Mouse (Mus musculus): ENCODE measurements around the gene Cubn.
A peak's percentile ranks its signal among the peaks of the same experiment; 100 is the strongest.

The Cubn gene

GRCm38 (mm10) chr2:13342325-13342926, 149.2 kb downstream of the Cubn start:
- DNase-seq: no peak

DNA sequence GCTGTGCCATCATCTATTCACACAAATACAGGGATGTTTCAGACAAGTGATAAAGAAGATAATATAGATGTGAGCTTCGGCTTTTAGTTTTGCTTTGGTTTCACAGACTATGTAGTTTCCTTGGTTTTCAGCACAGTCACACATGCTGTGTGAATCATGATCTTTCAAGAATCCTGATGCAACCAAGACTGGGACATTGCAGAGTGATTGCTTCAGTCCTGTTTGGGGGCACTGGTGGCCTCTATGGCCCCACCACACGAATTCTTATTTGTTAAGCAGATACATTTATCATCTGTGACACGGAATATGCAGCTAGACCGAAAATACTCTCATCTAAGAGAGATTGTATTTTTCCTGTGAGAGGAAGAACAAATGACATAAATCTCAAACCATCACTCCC, 156.2 kb downstream of the Cubn start:
- DNase-seq: no peak

- no peak for DNase-seq
These were observed 161.7 kb downstream of the Cubn start for GRCm38 (mm10) chr2:13329754-13330417.

GRCm38 (mm10) chr2:13303376-13303775, 188.2 kb downstream of the Cubn start:
- no peak for DNase-seq

DNA sequence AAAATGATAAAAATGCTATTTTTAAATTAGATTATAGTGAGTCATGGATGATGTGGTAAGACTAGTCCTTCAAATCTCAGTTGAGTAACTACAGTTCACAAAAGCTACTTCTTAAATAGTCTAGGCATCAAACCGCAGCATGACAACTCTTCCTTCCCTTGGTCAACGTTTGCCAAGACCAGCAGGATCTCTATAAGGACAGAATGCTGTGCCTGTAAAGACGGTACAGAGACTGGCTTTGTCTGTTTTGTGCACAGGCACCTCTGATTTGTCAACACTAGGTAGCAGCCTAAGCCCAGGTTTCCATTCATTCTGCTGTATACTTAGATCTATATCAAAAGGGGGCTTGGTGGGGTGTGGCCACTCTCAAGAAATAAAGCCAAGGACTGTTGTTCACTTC, 192.6 kb downstream of the Cubn start:
- no peak for DNase-seq

GRCm38 (mm10) chr2:13297733-13298132, 193.9 kb downstream of the Cubn start:
- DNase-seq: no peak

DNA sequence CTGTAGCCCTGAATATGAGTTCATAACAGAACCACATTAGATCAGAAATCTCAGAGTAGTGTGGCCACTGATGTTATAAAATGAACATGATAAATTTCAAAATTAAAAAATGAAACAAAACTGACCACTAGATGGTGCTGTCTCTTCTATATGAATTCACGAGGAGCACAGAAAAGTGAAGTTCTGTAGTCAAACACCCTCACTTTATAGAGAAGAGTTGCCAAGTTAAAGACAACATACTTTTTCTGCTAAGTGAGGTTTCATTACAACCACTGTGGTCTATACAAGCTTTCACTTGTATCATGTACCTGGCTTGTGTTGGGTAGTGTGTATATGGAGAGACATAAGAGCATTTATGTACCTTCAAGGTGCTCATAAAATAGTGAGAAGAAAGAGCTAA, 201.0 kb downstream of the Cubn start:
- no peak for DNase-seq

GRCm38 (mm10) chr2:13290070-13290469, 201.5 kb downstream of the Cubn start:
- no peak for DNase-seq

GRCm38 (mm10) chr2:13278114-13278862, 213.3 kb downstream of the Cubn start:
- DNase-seq: no peak

DNA sequence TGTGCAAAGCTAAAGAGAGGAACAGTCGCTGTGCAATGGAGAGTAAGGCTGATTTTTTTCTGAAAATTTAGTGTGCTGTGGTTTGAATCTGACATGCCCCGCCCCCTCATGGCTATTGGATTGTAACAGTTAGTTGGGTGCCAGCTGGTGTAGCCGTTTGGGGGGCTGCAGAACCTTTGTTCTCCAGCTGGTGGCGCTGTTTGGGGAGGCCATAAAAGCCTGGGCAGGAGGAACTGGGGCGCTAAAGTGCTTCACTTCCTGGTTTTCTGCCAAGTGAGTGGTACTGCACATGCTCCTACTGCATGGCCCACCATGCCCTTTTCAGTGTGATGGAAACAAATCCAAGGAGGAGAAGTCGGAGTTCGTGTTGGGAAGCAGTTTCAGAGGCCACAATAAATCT, 215.7 kb downstream of the Cubn start:
- DNase-seq: no peak

- DNase-seq: peak; percentile 89 to 96
These were observed 220.3 kb downstream of the Cubn start, which contains the start of gene Rsu1 for GRCm38 (mm10) chr2:13271165-13271957. Rsu1 (minus strand) TSS chr2:13271415.

DNA sequence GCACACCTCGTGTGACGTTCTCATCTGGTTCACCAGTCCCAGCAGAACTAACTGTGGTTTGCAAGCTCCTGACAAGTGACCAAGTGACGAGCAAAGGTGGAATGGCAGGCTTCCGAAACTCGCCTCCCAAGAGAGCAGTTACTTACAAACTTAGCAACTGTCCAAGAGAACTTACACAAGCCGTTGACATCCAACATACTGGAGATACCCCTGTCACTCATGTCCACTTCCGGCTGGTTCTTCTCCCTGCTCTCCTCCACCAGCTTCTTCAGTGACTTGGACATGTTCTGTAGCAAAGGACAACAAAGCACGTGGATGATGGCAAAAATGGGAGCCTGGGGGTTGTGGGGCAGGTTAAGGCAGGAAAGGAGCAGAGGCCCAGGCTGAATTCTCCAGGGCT, 220.9 kb downstream of the Cubn start:
- DNase-seq: no peak

DNA sequence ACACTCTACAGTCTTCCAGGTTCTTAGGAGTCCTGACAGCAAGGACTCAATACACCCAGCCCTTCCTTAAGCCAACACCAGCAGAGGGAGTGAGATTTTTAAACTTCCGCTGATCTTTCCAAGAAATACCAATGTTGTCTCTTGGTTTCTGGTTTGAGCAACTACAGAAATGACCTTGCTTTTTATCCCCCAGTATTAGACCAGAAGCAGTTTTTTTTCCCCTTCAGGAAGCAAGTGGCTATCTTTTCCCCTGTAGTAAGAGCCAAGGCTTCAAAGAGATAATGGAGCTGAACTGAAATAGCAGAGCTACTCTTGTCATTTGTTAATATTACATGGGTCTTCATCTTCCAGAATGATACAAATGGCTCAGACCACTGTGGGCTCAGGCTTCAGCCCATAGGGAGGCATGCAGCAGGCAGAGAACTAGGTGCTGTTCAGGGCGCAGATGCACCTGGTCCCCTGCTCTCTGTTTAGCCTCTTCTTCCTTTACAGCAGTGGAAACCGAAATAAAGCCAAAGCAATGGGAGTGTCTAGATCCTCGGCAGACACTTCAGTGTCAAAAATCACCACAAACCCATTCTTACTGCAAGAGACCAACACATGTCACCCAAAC, 222.8 kb downstream of the Cubn start:
- DNase-seq: no peak

- DNase-seq: no peak
These were observed 226.7 kb downstream of the Cubn start for GRCm38 (mm10) chr2:13264875-13265274.

GRCm38 (mm10) chr2:13263150-13263549, 228.5 kb downstream of the Cubn start:
- no peak for DNase-seq

DNA sequence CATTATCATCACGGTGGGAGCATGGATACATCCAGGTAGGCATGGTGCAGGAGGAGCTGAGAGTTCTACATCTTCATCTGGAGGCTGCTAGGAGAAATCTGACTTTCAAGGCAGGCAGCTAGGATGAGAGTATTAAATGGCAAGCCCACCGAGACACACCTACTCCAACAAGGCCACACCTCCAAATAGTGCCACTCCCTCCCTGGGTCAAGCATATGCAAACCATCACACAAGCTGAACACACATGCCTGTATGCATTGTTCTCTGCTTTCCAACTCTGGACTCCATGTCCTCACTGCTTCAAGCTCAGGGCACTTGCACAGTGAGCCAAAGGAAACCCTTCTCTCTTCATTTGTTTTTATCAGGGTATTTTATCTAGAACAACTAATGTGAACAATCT, 233.0 kb downstream of the Cubn start:
- DNase-seq: no peak

- no peak for DNase-seq
These were observed 250.9 kb downstream of the Cubn start for GRCm38 (mm10) chr2:13240711-13241110.

DNA sequence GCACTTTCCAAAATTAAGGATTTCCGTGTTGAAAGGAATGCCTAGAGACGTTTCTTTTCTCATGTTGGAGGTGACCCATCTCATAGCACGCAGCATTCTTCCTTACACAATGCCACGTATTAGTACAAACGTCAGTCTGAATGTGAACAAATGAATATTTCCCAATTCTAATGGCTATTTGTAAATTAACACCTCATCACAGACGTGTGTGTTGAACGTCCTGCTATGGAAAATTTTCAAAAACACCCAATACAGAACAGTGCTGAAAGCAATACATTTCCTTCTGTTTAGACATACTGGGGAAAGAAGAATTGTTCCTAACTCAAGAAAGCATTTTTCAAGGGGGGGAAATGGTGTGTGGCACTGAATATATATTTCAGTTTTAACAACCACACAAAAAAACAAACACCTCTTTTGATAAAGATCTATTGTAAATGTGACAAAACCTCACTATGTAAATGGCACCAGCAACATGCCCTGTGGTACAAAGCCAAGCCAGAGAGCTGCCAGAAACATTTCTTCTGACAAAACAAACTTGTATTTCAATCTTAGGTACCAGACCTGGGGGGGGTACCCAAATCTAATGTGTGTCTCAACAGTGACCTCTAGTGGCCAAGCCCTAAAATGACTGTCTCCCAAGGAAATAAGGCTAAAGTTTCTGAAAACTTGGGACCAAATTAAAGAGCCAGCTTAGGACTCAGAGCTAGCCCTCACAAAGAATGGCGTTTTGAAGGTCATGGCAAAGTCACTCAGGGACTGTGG, 254.3 kb downstream of the Cubn start:
- no peak for DNase-seq

DNA sequence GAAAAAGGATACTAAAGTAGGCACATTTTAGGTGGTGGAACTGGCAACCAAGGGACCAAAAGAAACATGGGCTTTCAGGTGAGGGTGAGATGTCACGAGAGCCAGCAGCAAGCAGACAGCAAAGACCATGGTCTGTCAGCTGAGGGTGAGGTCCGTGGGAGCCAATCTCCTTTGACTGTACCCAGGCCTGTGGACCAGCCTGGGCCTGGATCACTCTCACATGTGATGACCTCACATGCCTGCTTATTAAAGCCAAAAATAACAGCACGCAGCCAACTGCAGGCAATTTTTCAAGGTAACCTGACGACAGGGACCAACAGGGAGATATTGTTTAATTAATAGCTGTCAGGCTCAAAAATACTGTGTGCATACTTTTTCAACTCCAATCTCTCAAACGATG, 255.9 kb downstream of the Cubn start:
- DNase-seq: no peak

- no peak for DNase-seq
These were observed 256.8 kb downstream of the Cubn start for GRCm38 (mm10) chr2:13234796-13235195.

GRCm38 (mm10) chr2:13233902-13234301, 257.7 kb downstream of the Cubn start:
- no peak for DNase-seq

DNA sequence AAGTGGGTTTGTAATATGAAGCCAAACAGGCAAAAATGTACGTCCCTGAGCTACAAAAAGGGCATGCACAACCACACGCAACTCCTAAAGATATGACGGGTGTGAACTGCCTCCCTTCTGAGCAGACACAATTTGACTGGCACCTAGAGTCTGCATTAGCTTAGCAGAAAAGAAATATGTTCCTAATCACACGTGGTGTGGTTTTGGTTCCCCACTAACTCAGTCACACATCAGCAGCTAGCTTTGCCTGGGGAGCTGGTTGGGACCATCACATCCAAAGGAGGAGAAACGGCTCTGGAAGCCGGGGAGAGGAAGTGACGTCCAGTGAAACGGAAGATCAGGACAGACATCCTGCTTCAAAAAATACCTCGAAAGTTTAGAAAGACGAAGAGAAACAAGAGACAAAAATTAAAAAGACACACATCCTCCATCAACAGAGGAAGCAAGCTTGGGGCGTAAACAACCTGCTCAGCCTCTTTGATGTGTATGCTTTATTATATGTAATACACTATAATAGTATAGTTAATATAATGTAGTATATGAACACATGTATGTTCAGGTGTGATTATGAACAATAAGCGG, 258.3 kb downstream of the Cubn start:
- no peak for DNase-seq
